Mouse (Mus musculus): Measurements from ENCODE around the gene Smim27. TPM values are rescaled to one million over a fixed set of nuclear protein-coding genes. Genes with fewer than 3 reads are reported as not detected.

Smim27 gene
- polyA plus RNA-seq, 1 experiment from 2014 or later, result 50.3 TPM

- Histone ChIP-seq H3K36me3 (ENCODE audit: control insufficient read depth, insufficient read depth, low read length) (no peaks in the 10 kb centered on the region), H3K27me3 (ENCODE audit: control insufficient read depth, insufficient read depth, low read length) (no peaks in the 10 kb centered on the region), H3K4me3 (ENCODE audit: low read depth, low read length) (no peak overlapping the region), H3K27ac (replicated peaks) (no peak overlapping the region), H3K4me1 (replicated peaks; ENCODE audit: control insufficient read depth, insufficient read depth) (no peaks in the 10 kb centered on the region), H3K9me3 (ENCODE audit: control insufficient read depth, low read length) (no peaks in the 10 kb centered on the region), H3K4me2 (replicated peaks; ENCODE audit: low read depth) (no peak overlapping the region), H3K9ac (ENCODE audit: low read length) (no peak overlapping the region)
- ATAC-seq (ENCODE audit: low FRiP score, low TSS enrichment) (no peak), DNase-seq (ENCODE audit: low spot score) (no peak)
- no peak for TF ChIP-seq CTCF (IDR thresholded peaks at IDR 0.05; ENCODE audit: low read depth)
- TF ChIP-seq EP300 (optimal IDR thresholded peaks at IDR 0.05), result no peak
- WGBS, result 61% methylated on average over 11 of the region's 11 CpGs
Measured at GRCm38 (mm10) chr4:40310796-40311383, 41.5 kb downstream of the Smim27 start.

GRCm38 (mm10) chr4:40312213-40312612, 42.8 kb downstream of the Smim27 start:
- Histone ChIP-seq H3K27ac (replicated peaks) (no peak overlapping the region), H3K4me3 (ENCODE audit: low read depth, low read length) (no peak overlapping the region), H3K9ac (ENCODE audit: low read length) (no peak overlapping the region), H3K4me2 (replicated peaks; ENCODE audit: low read depth) (no peak overlapping the region), H3K27me3 (ENCODE audit: control insufficient read depth, insufficient read depth, low read length) (no peaks in the 10 kb centered on the region), H3K36me3 (ENCODE audit: control insufficient read depth, insufficient read depth, low read length) (no peaks in the 10 kb centered on the region), H3K4me1 (replicated peaks; ENCODE audit: control insufficient read depth, insufficient read depth) (no peaks in the 10 kb centered on the region), H3K9me3 (ENCODE audit: control insufficient read depth, low read length) (no peaks in the 10 kb centered on the region)
- TF ChIP-seq EP300 (optimal IDR thresholded peaks at IDR 0.05) (no peak), CTCF (IDR thresholded peaks at IDR 0.05; ENCODE audit: low read depth) (no peak)
- 28% methylated on average over 1 of the region's 1 CpGs for WGBS
- DNase-seq (ENCODE audit: low spot score), result no peak
- no peak for ATAC-seq (ENCODE audit: low FRiP score, low TSS enrichment)

GRCm38 (mm10) chr4:40313026-40313425, 43.6 kb downstream of the Smim27 start:
- TF ChIP-seq EP300 (optimal IDR thresholded peaks at IDR 0.05) (no peak), CTCF (IDR thresholded peaks at IDR 0.05; ENCODE audit: low read depth) (no peak)
- no peak overlapping the region for H3K9ac ChIP-seq (ENCODE audit: low read length)
- H3K27me3 ChIP-seq (ENCODE audit: control insufficient read depth, insufficient read depth, low read length), result no peaks in the 10 kb centered on the region
- no peak overlapping the region for H3K4me2 ChIP-seq (replicated peaks; ENCODE audit: low read depth)
- H3K4me3 ChIP-seq (ENCODE audit: low read depth, low read length), result no peak overlapping the region
- ATAC-seq (ENCODE audit: low FRiP score, low TSS enrichment) (no peak), DNase-seq (ENCODE audit: low spot score) (no peak)
- no peaks in the 10 kb centered on the region for H3K9me3 ChIP-seq (ENCODE audit: control insufficient read depth, low read length)
- H3K36me3 ChIP-seq (ENCODE audit: control insufficient read depth, insufficient read depth, low read length), result no peaks in the 10 kb centered on the region
- WGBS, result 76% methylated on average over 6 of the region's 6 CpGs
- H3K4me1 ChIP-seq (replicated peaks; ENCODE audit: control insufficient read depth, insufficient read depth), result no peaks in the 10 kb centered on the region
- H3K27ac ChIP-seq (replicated peaks), result no peak overlapping the region

GRCm38 (mm10) chr4:40317404-40317803, 48.0 kb downstream of the Smim27 start:
- no peak for ATAC-seq (ENCODE audit: low FRiP score, low TSS enrichment)

More at GRCm38 (mm10) chr4:40317404-40317803, 48.0 kb downstream of the Smim27 start:
- H3K27me3 ChIP-seq (ENCODE audit: control insufficient read depth, insufficient read depth, low read length), result no peaks in the 10 kb centered on the region
- no peak overlapping the region for H3K4me3 ChIP-seq (ENCODE audit: low read depth, low read length)
- no peak for DNase-seq (ENCODE audit: low spot score)
- TF ChIP-seq CTCF (IDR thresholded peaks at IDR 0.05; ENCODE audit: low read depth) (no peak), EP300 (optimal IDR thresholded peaks at IDR 0.05) (no peak)
- H3K36me3 ChIP-seq (ENCODE audit: control insufficient read depth, insufficient read depth, low read length), result no peaks in the 10 kb centered on the region
- no peak overlapping the region for H3K27ac ChIP-seq (replicated peaks)
- no peak overlapping the region for H3K9ac ChIP-seq (ENCODE audit: low read length)
- no peaks in the 10 kb centered on the region for H3K4me1 ChIP-seq (replicated peaks; ENCODE audit: control insufficient read depth, insufficient read depth)
- H3K9me3 ChIP-seq (ENCODE audit: control insufficient read depth, low read length), result no peaks in the 10 kb centered on the region
- WGBS, result 67% methylated on average over 3 of the region's 3 CpGs
- no peak overlapping the region for H3K4me2 ChIP-seq (replicated peaks; ENCODE audit: low read depth)

Other genes with a start within 250 kb of the Smim27 start
- 33.2 and 35.9 TPM in 2 replicates for gene Aco1, start 126.5 kb upstream of the Smim27 start, polyA plus RNA-seq (2015; fragmentation: Nextera tagmentation; extraction: Ambion mirVana)
- 5.9 and 6.9 TPM in 2 replicates for gene Ddx58, start 29.8 kb upstream of the Smim27 start, polyA plus RNA-seq (2015; fragmentation: Nextera tagmentation; extraction: Ambion mirVana)
- 16.3 and 16.8 TPM in 2 replicates for gene Topors, start 271 bp downstream of the Smim27 start, polyA plus RNA-seq (2015; fragmentation: Nextera tagmentation; extraction: Ambion mirVana)
- 354 and 360 TPM in 2 replicates for gene Ndufb6, start 9.8 kb downstream of the Smim27 start, polyA plus RNA-seq (2015; fragmentation: Nextera tagmentation; extraction: Ambion mirVana)
- gene Tmem215, start 202.6 kb downstream of the Smim27 start, polyA plus RNA-seq (2015; fragmentation: Nextera tagmentation; extraction: Ambion mirVana), result 0.28 and 0.50 TPM in 2 replicates

Data from stomach, postnatal 0 days (tissue).